Mouse (Mus musculus) lung, embryonic 14.5 days (tissue): Measurements from ENCODE around the gene Pawr. TPM values are rescaled to one million over a fixed set of nuclear protein-coding genes. Genes with fewer than 3 reads are reported as not detected.
"Not testable (repeated sequence)": the region's sequence is repeated elsewhere in the genome, so short reads cannot be mapped to it uniquely, and the experiment has no call there.

ENCODE experiments used
- ATAC-seq: fragments of 200-750 bp; cut with Nextera tagmentation; 2 replicates; pipeline ENCODE4 v1.8.0; 2017; ENCODE audit warnings: mild to moderate bottlenecking, moderate TSS enrichment, moderate library complexity; ENCODE audit not compliant: insufficient read depth
- DNase-seq: peaks from one replicate; pipeline ENCODE4 v3.0.0-alpha.2; 2015
- H3K27ac ChIP-seq: fragments of 300-500 bp; sonication (generic); 2 replicates; pipeline ENCODE4 v1.5.1; 2014; ENCODE audit warnings: low read depth, mild to moderate bottlenecking, moderate library complexity
- H3K27me3 ChIP-seq: fragments of 300-500 bp; sonication (generic); 2 replicates; pipeline ENCODE4 v1.6.1; 2014; ENCODE audit warnings: low read length, control low read depth; ENCODE audit not compliant: insufficient read depth
- H3K36me3 ChIP-seq: fragments of 300-500 bp; sonication (generic); 2 replicates; pipeline ENCODE4 v1.6.1; 2014; ENCODE audit warnings: control low read depth; ENCODE audit not compliant: insufficient read depth
- H3K4me1 ChIP-seq: fragments of 300-500 bp; sonication (generic); 2 replicates; pipeline ENCODE4 v1.6.1; 2014; ENCODE audit warnings: antibody characterized with exemption, control low read depth; ENCODE audit not compliant: insufficient read depth
- H3K4me2 ChIP-seq: fragments of 300-500 bp; sonication (generic); 2 replicates; pipeline ENCODE4 v1.6.1; 2014; ENCODE audit warnings: mild to moderate bottlenecking
- H3K4me3 ChIP-seq: fragments of 300-500 bp; sonication (generic); 2 replicates; pipeline ENCODE4 v1.5.1; 2014; ENCODE audit warnings: low read depth, low read length
- H3K9ac ChIP-seq: fragments of 300-500 bp; sonication (generic); 2 replicates; pipeline ENCODE4 v1.6.1; 2014
- H3K9me3 ChIP-seq: fragments of 300-500 bp; sonication (generic); 2 replicates; pipeline ENCODE4 v1.6.1; 2016; ENCODE audit warnings: low read depth, low read length, control low read depth
- CTCF ChIP-seq: IDR thresholded peaks from 2 replicates; pipeline ENCODE4 v1.5.1; 2016; ENCODE audit warnings: antibody characterized with exemption, low read depth
- WGBS: fragments of 180-500 bp; shearing (Covaris S2); extraction: QIAGEN DNeasy Blood & Tissue Kit; methylation state at CpG from one replicate; pipeline ENCODE4 v1.1.7; 2014; 5-methylcytosine and 5-hydroxymethylcytosine counted together
- polyA plus RNA-seq: library from polyadenylated mRNA; unstranded; fragments of >200 nt; fragmentation: Nextera tagmentation; extraction: Ambion mirVana; gene quantifications from 2 replicates; pipeline ENCODE4 v1.2.1, GENCODE M21; 2014

The Pawr gene
- polyA plus RNA-seq, 1 experiment from 2014 or later, result 27.4 TPM

DNA sequence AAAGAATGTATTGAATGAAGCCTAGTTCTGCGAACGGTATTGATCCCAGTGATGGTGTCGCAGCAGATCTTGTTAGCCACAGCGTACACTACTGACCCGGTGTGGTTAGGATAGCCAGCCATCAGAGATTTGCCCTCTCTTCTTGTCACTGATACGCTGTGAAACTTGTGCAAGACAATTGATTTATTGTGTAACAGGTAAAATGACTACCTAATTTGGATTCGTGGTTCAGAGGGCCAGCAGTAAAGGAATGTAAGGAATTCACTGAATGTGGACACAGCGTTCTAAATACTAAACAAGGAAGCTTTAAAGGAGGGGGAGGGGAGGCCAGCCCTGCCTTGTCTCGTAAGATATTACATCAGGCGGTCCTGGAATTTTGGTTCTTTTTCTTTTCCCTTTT, 100.3 kb downstream of the Pawr start:
- 20% methylated on average over 10 of the region's 10 CpGs for WGBS
- Histone ChIP-seq H3K27ac (no peak overlapping the region), H3K4me1 (peaks cover 15% of the 10 kb centered on the region), H3K4me3 (no peak overlapping the region), H3K36me3 (no peaks in the 10 kb centered on the region), H3K9ac (no peak overlapping the region), H3K27me3 (no peaks in the 10 kb centered on the region), H3K9me3 (no peaks in the 10 kb centered on the region), H3K4me2 (no peak overlapping the region)
- no peak for TF ChIP-seq CTCF
- DNase-seq (peak; percentile 52), ATAC-seq (peak; percentile 26; the same call in 1 of the 2 replicates)

- H3K9ac ChIP-seq, result no peak overlapping the region
- no peak; the same call in 1 of the 2 replicates for ATAC-seq
- peak overlapping the region; percentile 30; the same call in 1 of the 2 replicates for H3K27ac ChIP-seq
Measured at GRCm38 (mm10) chr10:108433976-108434375, 102.1 kb downstream of the Pawr start.

DNA sequence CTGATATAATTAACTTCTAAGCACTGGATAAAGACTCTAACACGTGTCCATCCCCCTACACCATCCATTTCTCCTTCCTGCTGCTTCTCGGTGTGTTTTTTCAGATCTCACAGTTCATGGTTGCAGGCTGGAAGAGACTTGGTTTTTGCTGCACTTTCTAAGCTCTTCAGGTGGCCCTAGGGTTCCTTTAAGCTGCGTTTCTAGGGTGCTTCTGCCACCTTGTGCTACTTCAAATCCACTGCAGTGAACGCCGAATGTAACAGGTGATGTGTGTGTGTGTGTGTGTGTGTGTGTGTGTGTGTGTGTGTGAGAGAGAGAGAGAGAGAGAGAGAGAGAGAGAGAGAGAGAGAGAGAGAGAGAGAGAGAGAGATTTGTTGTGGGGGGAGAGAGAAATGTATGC, 103.7 kb downstream of the Pawr start:
- Histone ChIP-seq H3K36me3 (no peaks in the 10 kb centered on the region), H3K27ac (no peak overlapping the region), H3K9ac (no peak overlapping the region), H3K9me3 (no peaks in the 10 kb centered on the region), H3K4me3 (no peak overlapping the region), H3K4me1 (peaks cover 18% of the 10 kb centered on the region), H3K4me2 (no peak overlapping the region), H3K27me3 (no peaks in the 10 kb centered on the region)
- DNase-seq (peak; percentile 71), ATAC-seq (0 out of 2 replicates have a peak, but pooled peaks have one; percentile 39)
- WGBS, result 13% methylated on average over 5 of the region's 5 CpGs
- TF ChIP-seq CTCF, result peak; percentile 66

More at GRCm38 (mm10) chr10:108433976-108434375, 102.1 kb downstream of the Pawr start:
- 11% methylated on average over 15 of the region's 15 CpGs for WGBS
- Histone ChIP-seq H3K27me3 (no peaks in the 10 kb centered on the region), H3K4me1 (peaks cover 18% of the 10 kb centered on the region), H3K36me3 (no peaks in the 10 kb centered on the region), H3K4me2 (peak overlapping the region; percentile 42), H3K4me3 (no peak overlapping the region), H3K9me3 (no peaks in the 10 kb centered on the region)
- TF ChIP-seq CTCF, result no peak
- peak; percentile 60 for DNase-seq

GRCm38 (mm10) chr10:108436365-108436764, 104.4 kb downstream of the Pawr start:
- H3K9ac ChIP-seq, result no peak overlapping the region
- WGBS, result 19% methylated on average over 8 of the region's 8 CpGs
- H3K36me3 ChIP-seq, result no peaks in the 10 kb centered on the region
- peak; percentile 72 for DNase-seq
- TF ChIP-seq CTCF, result no peak
- no peaks in the 10 kb centered on the region for H3K9me3 ChIP-seq
- no peaks in the 10 kb centered on the region for H3K27me3 ChIP-seq
- ATAC-seq, result peak; percentile 70; the same call in 1 of the 2 replicates
- H3K4me1 ChIP-seq, result peaks cover 18% of the 10 kb centered on the region
- no peak overlapping the region for H3K4me3 ChIP-seq
- H3K4me2 ChIP-seq, result no peak overlapping the region
- H3K27ac ChIP-seq, result peak overlapping the region; percentile 18; the same call in 1 of the 2 replicates

DNA sequence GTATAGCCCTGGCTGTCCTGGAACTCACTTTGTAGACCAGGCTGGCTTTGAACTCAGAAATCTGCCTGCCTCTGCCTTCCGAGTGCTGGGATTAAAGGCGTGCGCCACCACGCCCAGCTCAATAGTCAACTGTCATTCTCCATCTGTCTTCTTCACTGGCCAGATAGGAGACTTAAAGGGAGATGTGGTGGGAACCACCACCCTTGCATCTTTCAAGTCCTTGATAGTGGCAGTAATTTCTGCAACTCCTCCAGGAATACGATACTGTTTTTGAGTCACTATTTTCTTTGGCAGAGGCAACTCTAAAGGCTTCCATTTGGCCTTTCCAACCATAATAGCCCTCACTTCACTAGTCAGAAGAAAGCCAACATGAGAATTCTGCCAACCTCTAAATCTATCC, 108.3 kb downstream of the Pawr start:
- not testable (repeated sequence) for H3K36me3 ChIP-seq, H3K27ac ChIP-seq, H3K9ac ChIP-seq, H3K27me3 ChIP-seq, H3K9me3 ChIP-seq, H3K4me1 ChIP-seq, H3K4me2 ChIP-seq, DNase-seq, ATAC-seq, H3K4me3 ChIP-seq
- WGBS, result 90% methylated on average over 5 of the region's 5 CpGs

- DNase-seq (no peak), ATAC-seq (no peak)
- no peak overlapping the region for H3K4me3 ChIP-seq
- H3K4me2 ChIP-seq, result no peak overlapping the region
- H3K36me3 ChIP-seq, result no peaks in the 10 kb centered on the region
- peaks cover 20% of the 10 kb centered on the region for H3K4me1 ChIP-seq
- no peaks in the 10 kb centered on the region for H3K9me3 ChIP-seq
- TF ChIP-seq CTCF, result no peak
- no peaks in the 10 kb centered on the region for H3K27me3 ChIP-seq
- peak overlapping the region; percentile 5; the same call in 1 of the 2 replicates for H3K27ac ChIP-seq
- 44% methylated on average over 19 of the region's 19 CpGs for WGBS
- H3K9ac ChIP-seq, result no peak overlapping the region
Measured at GRCm38 (mm10) chr10:108443931-108444876, 112.3 kb downstream of the Pawr start.

- Histone ChIP-seq H3K4me2 (peak overlapping the region; percentile 65), H3K4me1 (peaks cover 20% of the 10 kb centered on the region), H3K4me3 (no peak overlapping the region), H3K9ac (no peak overlapping the region), H3K27me3 (no peaks in the 10 kb centered on the region), H3K36me3 (no peaks in the 10 kb centered on the region), H3K9me3 (no peaks in the 10 kb centered on the region), H3K27ac (peak overlapping the region; percentile 71; the same call in 1 of the 2 replicates)
- DNase-seq (no peak), ATAC-seq (no peak)
- TF ChIP-seq CTCF, result no peak
- WGBS, result 10% methylated on average over 4 of the region's 4 CpGs
Measured at GRCm38 (mm10) chr10:108445123-108445522, 113.2 kb downstream of the Pawr start.
